Mouse (Mus musculus) MN1 (cell line): ENCODE measurements around the gene Ifna6.
"Not testable (repeated sequence)": the region's sequence is repeated elsewhere in the genome, so short reads cannot be mapped to it uniquely, and the experiment has no call there.

Source experiments
- DNase-seq: peaks from one replicate; pipeline ENCODE4 v3.0.0-alpha.2; 2016; ENCODE audit warnings: low spot score

Ifna6 gene

DNA sequence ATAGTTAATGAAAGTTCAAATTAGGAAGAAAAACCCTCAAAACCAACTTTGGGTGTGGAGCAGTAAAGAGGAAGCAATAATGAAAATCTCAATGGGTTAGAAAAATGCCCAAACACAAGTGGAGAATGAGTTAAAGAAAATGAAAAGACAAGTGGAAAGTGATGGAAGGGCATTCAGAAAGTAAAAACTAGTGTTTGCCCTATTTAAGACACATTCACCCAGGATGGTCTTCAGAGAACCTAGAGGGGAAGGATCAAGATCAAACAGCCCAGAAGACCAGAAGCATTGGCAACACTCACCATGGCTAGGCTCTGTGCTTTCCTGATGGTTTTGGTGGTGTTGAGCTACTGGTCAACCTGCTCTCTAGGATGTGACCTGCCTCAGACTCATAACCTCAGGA is at the start of gene Ifna6:
Gene Ifna6 (plus strand): TSS at position 301 of the 400 bp plus-strand sequence.
- DNase-seq = not testable (repeated sequence)

DNA sequence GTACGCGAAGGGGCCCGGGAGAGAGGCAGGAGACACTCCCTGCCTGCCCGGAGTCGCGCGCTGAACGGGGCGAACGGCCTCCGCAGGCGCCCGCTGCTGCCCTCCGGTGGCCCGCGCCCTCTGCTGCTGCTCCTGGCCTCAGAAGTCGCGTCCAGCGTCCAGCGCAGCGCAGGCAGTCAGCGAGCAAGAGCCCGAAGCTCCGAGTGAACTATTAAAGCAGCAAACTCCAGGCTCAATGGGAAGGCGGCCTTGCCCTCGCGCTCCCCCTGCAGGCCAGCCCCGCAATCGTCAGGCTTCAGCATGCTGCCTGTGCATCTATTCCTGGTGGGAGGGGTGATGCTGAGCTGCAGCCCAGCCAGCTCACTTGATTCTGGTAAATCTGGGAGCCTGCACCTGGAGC is 47.7 kb upstream of the Ifna6 start, which contains the start of gene Gm13272:
Gene Gm13272 (plus strand): TSS at position 301 of the 400 bp plus-strand sequence.
- DNase-seq = not testable (repeated sequence)

DNA sequence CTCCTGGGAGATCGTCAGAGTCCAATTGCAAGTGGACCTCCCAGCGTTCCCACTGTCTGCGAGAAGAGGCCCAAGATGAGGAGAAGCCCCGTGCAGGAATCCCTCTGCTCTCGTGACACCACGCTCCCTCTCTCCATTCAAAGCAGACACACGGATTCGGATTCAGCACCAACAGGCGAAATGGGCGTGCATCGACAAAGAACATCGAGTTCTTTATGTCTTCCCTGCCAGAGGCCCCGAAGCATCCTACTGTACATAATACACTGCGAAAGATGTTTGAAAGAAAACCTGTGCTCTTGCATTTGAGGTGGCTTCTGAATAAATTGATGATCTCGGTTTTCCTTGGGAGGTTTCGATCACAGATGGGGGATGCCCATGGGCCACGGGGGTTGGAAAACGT is 46.9 kb upstream of the Ifna6 start:
- DNase-seq = not testable (repeated sequence)

DNA sequence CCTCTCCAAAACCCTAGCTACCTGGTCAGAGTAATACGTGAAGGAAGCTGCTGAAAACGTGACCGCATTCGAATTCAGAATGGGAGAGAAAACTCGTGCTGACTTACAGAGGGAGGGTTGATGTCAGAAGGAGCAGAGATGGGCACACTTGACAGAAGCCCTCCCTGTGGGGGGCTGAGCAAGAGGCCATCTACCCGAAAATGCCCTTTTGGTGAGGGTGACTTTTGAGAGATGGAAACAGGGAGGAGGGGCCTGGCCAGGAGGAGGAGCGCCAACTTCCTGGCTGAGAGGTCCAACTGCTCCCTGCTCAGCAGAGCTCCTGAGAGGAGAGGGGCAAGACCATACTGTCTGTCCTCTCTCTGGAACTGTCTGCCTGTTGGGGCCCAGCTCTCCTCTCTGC is 45.4 kb upstream of the Ifna6 start, which contains the start of gene Ifnz:
Gene Ifnz (plus strand): TSS at position 301 of the 400 bp plus-strand sequence.
- not testable (repeated sequence) for DNase-seq

DNA sequence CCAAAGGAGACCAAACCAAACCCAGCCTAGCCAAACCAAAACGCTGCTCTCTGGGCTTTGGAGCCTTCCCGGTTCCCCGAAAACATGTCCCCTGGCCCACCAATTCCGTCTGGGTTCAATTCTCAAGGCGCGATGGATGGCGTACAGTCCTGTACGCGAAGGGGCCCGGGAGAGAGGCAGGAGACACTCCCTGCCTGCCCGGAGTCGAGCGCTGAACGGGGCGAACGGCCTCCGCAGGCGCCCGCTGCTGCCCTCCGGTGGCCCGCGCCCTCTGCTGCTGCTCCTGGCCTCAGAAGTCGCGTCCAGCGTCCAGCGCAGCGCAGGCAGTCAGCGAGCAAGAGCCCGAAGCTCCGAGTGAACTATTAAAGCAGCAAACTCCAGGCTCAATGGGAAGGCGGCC is 44.9 kb upstream of the Ifna6 start:
- not testable (repeated sequence) for DNase-seq

DNA sequence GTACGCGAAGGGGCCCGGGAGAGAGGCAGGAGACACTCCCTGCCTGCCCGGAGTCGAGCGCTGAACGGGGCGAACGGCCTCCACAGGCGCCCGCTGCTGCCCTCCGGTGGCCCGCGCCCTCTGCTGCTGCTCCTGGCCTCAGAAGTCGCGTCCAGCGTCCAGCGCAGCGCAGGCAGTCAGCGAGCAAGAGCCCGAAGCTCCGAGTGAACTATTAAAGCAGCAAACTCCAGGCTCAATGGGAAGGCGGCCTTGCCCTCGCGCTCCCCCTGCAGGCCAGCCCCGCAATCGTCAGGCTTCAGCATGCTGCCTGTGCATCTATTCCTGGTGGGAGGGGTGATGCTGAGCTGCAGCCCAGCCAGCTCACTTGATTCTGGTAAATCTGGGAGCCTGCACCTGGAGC is 41.8 kb upstream of the Ifna6 start, which contains the start of gene Gm13276:
Gene Gm13276 (plus strand): TSS at position 301 of the 400 bp plus-strand sequence.
- not testable (repeated sequence) for DNase-seq

DNA sequence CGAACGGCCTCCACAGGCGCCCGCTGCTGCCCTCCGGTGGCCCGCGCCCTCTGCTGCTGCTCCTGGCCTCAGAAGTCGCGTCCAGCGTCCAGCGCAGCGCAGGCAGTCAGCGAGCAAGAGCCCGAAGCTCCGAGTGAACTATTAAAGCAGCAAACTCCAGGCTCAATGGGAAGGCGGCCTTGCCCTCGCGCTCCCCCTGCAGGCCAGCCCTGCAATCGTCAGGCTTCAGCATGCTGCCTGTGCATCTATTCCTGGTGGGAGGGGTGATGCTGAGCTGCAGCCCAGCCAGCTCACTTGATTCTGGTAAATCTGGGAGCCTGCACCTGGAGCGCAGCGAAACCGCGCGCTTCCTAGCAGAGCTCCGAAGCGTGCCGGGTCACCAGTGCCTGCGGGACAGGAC is 38.8 kb upstream of the Ifna6 start, which contains the start of gene Gm13277:
Gene Gm13277 (plus strand): TSS at position 231 of the 400 bp plus-strand sequence.
- DNase-seq = not testable (repeated sequence)

DNA sequence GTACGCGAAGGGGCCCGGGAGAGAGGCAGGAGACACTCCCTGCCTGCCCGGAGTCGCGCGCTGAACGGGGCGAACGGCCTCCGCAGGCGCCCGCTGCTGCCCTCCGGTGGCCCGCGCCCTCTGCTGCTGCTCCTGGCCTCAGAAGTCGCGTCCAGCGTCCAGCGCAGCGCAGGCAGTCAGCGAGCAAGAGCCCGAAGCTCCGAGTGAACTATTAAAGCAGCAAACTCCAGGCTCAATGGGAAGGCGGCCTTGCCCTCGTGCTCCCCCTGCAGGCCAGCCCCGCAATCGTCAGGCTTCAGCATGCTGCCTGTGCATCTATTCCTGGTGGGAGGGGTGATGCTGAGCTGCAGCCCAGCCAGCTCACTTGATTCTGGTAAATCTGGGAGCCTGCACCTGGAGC is 36.0 kb upstream of the Ifna6 start, which contains the start of gene Gm13278:
Gene Gm13278 (plus strand): TSS at position 301 of the 400 bp plus-strand sequence.
- not testable (repeated sequence) for DNase-seq

DNA sequence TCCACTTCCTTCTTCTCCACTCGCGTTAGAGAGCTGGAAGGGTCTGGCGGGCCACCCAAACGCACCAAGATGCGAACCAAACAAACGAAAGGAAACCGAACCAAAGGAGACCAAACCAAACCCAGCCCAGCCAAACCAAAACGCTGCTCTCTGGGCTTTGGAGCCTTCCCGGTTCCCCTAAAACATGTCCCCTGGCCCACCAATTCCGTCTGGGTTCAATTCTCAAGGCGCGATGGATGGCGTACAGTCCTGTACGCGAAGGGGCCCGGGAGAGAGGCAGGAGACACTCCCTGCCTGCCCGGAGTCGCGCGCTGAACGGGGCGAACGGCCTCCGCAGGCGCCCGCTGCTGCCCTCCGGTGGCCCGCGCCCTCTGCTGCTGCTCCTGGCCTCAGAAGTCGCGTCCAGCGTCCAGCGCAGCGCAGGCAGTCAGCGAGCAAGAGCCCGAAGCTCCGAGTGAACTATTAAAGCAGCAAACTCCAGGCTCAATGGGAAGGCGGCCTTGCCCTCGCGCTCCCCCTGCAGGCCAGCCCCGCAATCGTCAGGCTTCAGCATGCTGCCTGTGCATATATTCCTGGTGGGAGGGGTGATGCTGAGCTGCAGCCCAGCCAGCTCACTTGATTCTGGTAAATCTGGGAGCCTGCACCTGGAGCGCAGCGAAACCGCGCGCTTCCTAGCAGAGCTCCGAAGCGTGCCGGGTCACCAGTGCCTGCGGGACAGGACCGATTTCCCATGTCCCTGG is 33.1 kb upstream of the Ifna6 start, which contains the start of gene Gm13275:
Gene Gm13275 (plus strand): TSS at position 552 of the 740 bp plus-strand sequence.
- not testable (repeated sequence) for DNase-seq

DNA sequence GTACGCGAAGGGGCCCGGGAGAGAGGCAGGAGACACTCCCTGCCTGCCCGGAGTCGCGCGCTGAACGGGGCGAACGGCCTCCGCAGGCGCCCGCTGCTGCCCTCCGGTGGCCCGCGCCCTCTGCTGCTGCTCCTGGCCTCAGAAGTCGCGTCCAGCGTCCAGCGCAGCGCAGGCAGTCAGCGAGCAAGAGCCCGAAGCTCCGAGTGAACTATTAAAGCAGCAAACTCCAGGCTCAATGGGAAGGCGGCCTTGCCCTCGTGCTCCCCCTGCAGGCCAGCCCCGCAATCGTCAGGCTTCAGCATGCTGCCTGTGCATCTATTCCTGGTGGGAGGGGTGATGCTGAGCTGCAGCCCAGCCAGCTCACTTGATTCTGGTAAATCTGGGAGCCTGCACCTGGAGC is 30.1 kb upstream of the Ifna6 start, which contains the start of gene Gm13279:
Gene Gm13279 (plus strand): TSS at position 301 of the 400 bp plus-strand sequence.
- DNase-seq = not testable (repeated sequence)

DNA sequence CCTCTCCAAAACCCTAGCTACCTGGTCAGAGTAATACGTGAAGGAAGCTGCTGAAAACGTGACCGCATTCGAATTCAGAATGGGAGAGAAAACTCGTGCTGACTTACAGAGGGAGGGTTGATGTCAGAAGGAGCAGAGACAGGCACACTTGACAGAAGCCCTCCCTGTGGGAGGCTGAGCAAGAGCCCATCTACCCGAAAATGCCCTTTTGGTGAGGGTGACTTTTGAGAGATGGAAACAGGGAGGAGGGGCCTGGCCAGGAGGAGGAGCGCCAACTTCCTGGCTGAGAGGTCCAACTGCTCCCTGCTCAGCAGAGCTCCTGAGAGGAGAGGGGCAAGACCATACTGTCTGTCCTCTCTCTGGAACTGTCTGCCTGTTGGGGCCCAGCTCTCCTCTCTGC is 27.9 kb upstream of the Ifna6 start, which contains the start of gene Gm13285:
Gene Gm13285 (plus strand): TSS at position 301 of the 400 bp plus-strand sequence.
- not testable (repeated sequence) for DNase-seq

DNA sequence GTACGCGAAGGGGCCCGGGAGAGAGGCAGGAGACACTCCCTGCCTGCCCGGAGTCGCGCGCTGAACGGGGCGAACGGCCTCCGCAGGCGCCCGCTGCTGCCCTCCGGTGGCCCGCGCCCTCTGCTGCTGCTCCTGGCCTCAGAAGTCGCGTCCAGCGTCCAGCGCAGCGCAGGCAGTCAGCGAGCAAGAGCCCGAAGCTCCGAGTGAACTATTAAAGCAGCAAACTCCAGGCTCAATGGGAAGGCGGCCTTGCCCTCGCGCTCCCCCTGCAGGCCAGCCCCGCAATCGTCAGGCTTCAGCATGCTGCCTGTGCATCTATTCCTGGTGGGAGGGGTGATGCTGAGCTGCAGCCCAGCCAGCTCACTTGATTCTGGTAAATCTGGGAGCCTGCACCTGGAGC is 24.3 kb upstream of the Ifna6 start, which contains the start of gene Gm13287:
Gene Gm13287 (plus strand): TSS at position 301 of the 400 bp plus-strand sequence.
- not testable (repeated sequence) for DNase-seq

DNA sequence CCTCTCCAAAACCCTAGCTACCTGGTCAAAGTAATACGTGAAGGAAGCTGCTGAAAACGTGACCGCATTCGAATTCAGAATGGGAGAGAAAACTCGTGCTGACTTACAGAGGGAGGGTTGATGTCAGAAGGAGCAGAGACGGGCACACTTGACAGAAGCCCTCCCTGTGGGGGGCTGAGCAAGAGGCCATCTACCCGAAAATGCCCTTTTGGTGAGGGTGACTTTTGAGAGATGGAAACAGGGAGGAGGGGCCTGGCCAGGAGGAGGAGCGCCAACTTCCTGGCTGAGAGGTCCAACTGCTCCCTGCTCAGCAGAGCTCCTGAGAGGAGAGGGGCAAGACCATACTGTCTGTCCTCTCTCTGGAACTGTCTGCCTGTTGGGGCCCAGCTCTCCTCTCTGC is 22.0 kb upstream of the Ifna6 start, which contains the start of gene Gm13288:
Gene Gm13288 (plus strand): TSS at position 301 of the 400 bp plus-strand sequence.
- DNase-seq = not testable (repeated sequence)

DNA sequence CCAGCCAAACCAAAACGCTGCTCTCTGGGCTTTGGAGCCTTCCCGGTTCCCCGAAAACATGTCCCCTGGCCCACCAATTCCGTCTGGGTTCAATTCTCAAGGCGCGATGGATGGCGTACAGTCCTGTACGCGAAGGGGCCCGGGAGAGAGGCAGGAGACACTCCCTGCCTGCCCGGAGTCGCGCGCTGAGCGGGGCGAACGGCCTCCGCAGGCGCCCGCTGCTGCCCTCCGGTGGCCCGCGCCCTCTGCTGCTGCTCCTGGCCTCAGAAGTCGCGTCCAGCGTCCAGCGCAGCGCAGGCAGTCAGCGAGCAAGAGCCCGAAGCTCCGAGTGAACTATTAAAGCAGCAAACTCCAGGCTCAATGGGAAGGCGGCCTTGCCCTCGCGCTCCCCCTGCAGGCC is 21.5 kb upstream of the Ifna6 start:
- DNase-seq = not testable (repeated sequence)

DNA sequence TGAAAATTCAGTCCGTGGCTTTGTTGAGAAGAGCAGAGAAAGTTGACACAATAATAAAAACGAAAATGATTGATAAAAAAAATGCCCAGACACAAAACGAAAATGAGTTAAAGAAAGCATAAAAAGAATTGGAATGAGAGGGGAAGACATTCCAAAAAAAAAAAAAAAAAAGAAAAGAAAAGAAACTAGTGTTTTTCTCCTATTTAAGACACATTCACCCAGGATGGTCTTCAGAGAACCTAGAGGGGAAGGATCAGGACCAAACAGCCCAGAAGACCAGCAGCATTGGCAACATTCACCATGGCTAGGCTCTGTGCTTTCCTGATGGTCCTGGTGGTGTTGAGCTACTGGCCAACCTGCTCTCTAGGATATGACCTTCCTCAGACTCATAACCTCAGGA is 11.3 kb upstream of the Ifna6 start, which contains the start of gene Ifna7:
Gene Ifna7 (plus strand): TSS at position 301 of the 400 bp plus-strand sequence.
- no peak for DNase-seq

DNA sequence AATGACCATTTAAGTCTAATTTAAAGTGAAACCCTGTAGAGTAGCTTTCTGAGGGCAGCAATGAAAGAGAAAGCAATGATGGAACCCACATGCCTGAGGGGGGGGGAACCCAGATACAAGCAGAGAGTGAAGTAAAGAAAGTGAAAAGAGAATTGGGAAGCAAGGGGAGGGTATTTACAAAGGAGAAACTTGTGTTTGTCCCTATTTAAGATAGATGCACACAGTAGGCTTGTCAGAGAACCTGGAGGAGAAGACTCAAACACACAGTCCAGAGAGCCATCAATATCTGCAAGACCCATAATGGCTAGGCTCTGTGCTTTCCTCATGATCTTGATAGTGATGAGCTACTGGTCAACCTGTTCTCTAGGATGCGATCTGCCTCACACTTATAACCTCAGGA is 7.6 kb upstream of the Ifna6 start, which contains the start of gene Ifna11:
Gene Ifna11 (plus strand): TSS at position 301 of the 400 bp plus-strand sequence.
- DNase-seq = no peak

DNA sequence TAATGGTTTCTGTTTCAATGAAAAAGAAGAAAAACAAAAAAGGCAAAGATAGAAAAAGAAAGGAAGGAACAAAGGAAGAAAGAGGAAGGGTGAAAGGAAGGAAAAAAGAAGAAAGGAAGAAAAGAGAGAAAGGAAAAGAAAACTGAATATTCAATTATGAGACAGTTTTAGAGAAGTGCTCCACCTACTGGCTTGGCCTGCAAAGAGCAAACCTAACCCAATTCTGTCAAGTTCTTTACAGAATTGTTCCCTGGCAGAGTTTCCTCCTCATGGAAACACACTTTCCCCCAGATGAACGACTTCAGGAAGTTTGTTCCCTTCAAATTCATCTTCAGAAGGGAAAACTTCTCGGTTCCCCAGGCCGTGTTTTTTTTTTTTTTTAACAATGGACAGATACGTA is 4.2 kb upstream of the Ifna6 start:
- DNase-seq = peak; percentile 10

DNA sequence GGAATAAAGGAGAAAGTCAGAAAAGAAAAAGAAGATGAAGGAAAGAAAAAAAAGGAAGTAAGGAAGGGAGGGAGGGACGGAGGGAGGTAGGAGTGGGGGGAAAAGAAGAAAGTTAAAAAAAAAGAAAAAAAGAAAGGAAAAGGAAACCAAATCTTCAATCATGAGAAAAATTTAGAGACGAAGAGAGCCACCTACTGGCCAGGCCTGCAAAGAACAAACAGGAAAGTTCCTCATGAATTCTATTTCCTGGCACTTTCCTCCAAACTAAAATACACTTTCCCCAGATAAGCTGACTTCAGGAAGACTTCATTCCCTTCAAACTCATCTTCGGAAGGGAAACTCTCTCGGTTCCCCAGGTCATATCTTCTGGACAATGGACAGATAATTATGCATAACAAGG is 3.3 kb downstream of the Ifna6 start:
- no peak for DNase-seq

DNA sequence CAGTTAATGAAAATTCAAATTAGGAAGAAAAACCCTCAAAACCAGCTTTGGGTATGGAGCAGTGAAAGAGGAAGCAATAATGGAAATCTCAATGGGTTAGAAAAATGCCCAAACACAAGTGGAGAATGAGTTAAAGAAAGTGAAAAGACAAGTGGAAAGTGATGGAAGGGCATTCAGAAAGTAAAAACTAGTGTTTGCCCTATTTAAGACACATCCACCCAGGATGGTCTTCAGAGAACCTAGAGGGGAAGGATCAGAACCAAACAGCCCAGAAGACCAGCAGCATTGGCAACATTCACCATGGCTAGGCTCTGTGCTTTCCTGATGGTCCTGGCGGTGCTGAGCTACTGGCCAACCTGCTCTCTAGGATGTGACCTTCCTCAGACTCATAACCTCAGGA is 8.0 kb downstream of the Ifna6 start, which contains the start of gene Ifna5:
Gene Ifna5 (plus strand): TSS at position 301 of the 400 bp plus-strand sequence.
- not testable (repeated sequence) for DNase-seq

DNA sequence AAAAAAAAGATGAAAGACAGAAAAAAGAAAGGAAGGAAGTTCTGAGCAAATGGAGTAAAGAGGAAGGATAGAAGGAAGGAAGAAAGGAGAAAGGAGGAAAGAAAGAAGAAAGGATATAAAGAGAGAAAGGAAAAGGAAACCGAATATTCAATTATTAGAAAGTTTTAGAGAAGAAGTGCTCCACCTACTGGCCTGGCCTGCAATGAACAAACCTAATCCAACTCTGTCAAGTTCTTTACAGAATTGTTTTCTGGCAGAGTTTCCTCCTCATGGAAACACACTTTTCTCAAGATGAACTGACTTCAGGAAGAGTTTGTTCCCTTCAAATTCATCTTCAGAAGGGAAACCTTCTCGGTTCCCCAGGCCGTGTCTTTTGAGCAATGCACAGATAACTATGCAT is 11.6 kb downstream of the Ifna6 start:
- DNase-seq = no peak

DNA sequence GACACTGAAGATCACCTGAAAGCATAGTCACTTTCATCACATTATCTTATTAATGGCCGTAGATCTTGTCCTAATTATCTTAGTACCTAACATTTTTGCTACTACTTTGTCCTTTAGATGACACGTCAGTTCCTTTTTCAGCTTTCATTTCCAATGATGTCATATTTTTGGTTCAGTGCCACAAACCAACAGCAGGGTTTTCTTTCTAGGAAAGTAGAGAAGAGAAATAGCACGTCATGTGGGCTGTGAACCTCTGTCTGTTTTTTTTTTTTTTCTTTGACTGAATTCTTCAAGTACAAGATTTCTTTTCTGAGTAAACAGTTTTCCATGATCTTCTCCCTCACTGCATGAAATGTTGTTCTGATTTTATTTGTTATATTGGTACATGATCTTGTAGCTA is 12.8 kb downstream of the Ifna6 start:
- no peak for DNase-seq

DNA sequence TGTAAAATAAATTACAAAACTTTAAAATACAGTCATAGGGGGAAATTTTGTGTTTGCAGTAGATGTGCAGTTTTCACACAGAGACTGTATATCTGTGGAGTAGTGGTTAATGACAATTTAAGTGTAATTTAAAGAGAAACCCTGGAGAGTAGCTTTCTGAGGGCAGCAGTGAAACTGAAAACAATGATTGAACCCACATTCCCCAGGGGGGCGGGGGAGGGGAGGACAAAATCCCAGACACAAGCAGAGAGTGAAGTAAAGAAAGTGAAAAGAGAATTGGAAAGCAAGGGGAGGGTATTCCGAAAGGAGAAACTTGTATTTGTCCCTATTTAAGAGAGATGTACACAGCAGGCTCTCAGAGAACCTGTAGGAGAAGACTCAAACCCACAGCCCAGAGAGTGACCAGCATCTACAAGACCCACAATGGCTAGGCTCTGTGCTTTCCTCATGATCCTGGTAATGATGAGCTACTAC is 14.3 kb downstream of the Ifna6 start, which contains the start of gene Ifna4:
Gene Ifna4 (plus strand): TSS at position 424 of the 474 bp plus-strand sequence.
- no peak for DNase-seq
